Mouse (Mus musculus) hindbrain, embryonic 14.5 days (tissue): ENCODE measurements at regions not wholly inside any gene's neighbourhood (a gene's known extent, or its start where the extent isn't known, plus 50 kb on each side); places are given as distances from the start of the nearest gene placed in this dataset.

ENCODE experiments used
- ATAC-seq: fragments of 200-750 bp; cut with Nextera tagmentation; 2 replicates; pipeline ENCODE4 v1.8.0; 2017; ENCODE audit warnings: moderate number of reproducible peaks, mild to moderate bottlenecking, moderate TSS enrichment, moderate library complexity; ENCODE audit not compliant: low FRiP score
- DNase-seq: peaks from one replicate; pipeline ENCODE4 v3.0.0-alpha.2; 2015; ENCODE audit warnings: low spot score
- H3K27ac ChIP-seq: fragments of 300-500 bp; sonication (generic); 2 replicates; pipeline ENCODE4 v1.5.1; 2014; ENCODE audit warnings: mild to moderate bottlenecking, moderate library complexity
- H3K27me3 ChIP-seq: fragments of 300-500 bp; sonication (generic); 2 replicates; pipeline ENCODE4 v1.6.1; 2014; ENCODE audit warnings: mild to moderate bottlenecking, low read length, mixed read lengths; ENCODE audit not compliant: control insufficient read depth, insufficient read depth
- H3K36me3 ChIP-seq: fragments of 300-500 bp; sonication (generic); replicated peaks from 2 replicates; pipeline ENCODE4 v1.6.1; 2014; ENCODE audit not compliant: control insufficient read depth, insufficient read depth
- H3K4me1 ChIP-seq: fragments of 300-500 bp; sonication (generic); replicated peaks from 2 replicates; pipeline ENCODE4 v1.6.1; 2014; ENCODE audit warnings: antibody characterized with exemption, low read length, mixed read lengths; ENCODE audit not compliant: control insufficient read depth, insufficient read depth
- H3K4me2 ChIP-seq: fragments of 300-500 bp; sonication (generic); replicated peaks from 2 replicates; pipeline ENCODE4 v1.6.1; 2014; ENCODE audit warnings: mild to moderate bottlenecking, moderate library complexity
- H3K4me3 ChIP-seq: fragments of 300-500 bp; sonication (generic); replicated peaks from 2 replicates; pipeline ENCODE4 v1.5.1; 2014; ENCODE audit warnings: mild to moderate bottlenecking, low read length
- H3K9ac ChIP-seq: fragments of 300-500 bp; sonication (generic); 2 replicates; pipeline ENCODE4 v1.6.1; 2014
- H3K9me3 ChIP-seq: fragments of 300-500 bp; sonication (generic); 2 replicates; pipeline ENCODE4 v1.6.1; 2016; ENCODE audit warnings: low read length; ENCODE audit not compliant: control insufficient read depth
- WGBS: fragments of 180-500 bp; shearing (Covaris S2); extraction: QIAGEN DNeasy Blood & Tissue Kit; methylation state at CpG from one replicate; pipeline ENCODE4 v1.1.7; 2014; 5-methylcytosine and 5-hydroxymethylcytosine counted together

- ATAC-seq (peak; percentile 38; the same call in 1 of the 2 replicates), DNase-seq (no peak)
- Histone ChIP-seq H3K27me3 (no peaks in the 10 kb centered on the region), H3K36me3 (no peaks in the 10 kb centered on the region), H3K4me3 (no peak overlapping the region), H3K9me3 (no peaks in the 10 kb centered on the region), H3K27ac (no peak overlapping the region), H3K4me2 (0 out of 2 replicates have a peak overlapping the region, but pooled peaks have one; percentile 7), H3K4me1 (no peaks in the 10 kb centered on the region), H3K9ac (no peak overlapping the region)
- 61% methylated on average over 10 of the region's 10 CpGs for WGBS
Observed at GRCm38 (mm10) chr16:50841205-50841604, 250.3 kb upstream of the Ccdc54 start.

DNA sequence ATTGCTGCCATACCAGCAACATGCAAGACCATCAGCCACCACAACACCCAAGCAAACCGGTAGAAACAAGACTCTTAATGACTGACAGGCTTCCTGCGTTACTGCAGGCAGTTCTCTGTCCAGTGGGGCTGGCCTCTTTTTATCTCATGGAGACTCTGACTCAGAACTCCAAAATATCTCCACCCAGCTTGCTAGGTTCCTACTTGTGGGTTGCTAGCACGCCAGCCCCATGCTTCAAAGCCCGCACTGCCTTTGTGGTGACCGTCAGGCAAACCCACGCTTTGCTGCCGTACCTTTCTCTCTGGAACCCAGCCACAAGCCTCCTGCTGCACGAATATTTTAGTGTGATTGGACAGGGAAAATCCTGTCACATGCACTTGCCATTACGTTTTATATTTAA lies 248.7 kb upstream of the Ccdc54 start:
- no peak for DNase-seq
- WGBS, result 66% methylated on average over 9 of the region's 9 CpGs

DNA sequence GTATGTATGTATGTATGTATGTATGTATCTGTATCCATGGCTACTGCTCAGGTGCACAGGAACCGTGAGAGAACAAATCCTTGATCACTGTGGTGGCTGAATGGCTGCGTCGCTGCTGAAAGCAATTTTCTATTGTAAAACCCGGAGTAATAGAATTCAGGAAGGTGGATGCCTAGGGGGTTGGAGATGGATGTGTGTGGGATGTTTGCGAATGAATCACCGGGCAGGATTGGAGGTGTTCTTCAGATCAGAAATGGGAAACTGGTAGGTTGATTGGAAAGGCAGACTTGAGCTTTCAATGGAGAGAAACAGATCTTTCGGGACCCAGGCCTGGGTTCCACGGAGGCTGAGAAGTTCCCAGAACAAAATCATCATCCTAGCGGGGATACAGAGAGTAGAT lies 246.5 kb upstream of the Ccdc54 start:
- Histone ChIP-seq H3K36me3 (no peaks in the 10 kb centered on the region), H3K9ac (no peak overlapping the region), H3K4me2 (no peak overlapping the region), H3K4me1 (no peaks in the 10 kb centered on the region), H3K27ac (no peak overlapping the region), H3K27me3 (no peaks in the 10 kb centered on the region), H3K4me3 (no peak overlapping the region), H3K9me3 (no peaks in the 10 kb centered on the region)
- DNase-seq, result no peak
- WGBS, result 78% methylated on average over 9 of the region's 9 CpGs
- no peak for ATAC-seq

More for the DNA sequence above, 248.7 kb upstream of the Ccdc54 start:
- Histone ChIP-seq H3K36me3 (no peaks in the 10 kb centered on the region), H3K4me3 (no peak overlapping the region), H3K4me2 (no peak overlapping the region), H3K27me3 (no peaks in the 10 kb centered on the region), H3K9ac (no peak overlapping the region), H3K27ac (no peak overlapping the region), H3K9me3 (no peaks in the 10 kb centered on the region), H3K4me1 (no peaks in the 10 kb centered on the region)
- no peak for ATAC-seq

GRCm38 (mm10) chr16:50836457-50836856 lies 245.5 kb upstream of the Ccdc54 start:
- Histone ChIP-seq H3K4me3 (no peak overlapping the region), H3K36me3 (no peaks in the 10 kb centered on the region), H3K4me2 (no peak overlapping the region), H3K27me3 (no peaks in the 10 kb centered on the region), H3K27ac (no peak overlapping the region), H3K4me1 (no peaks in the 10 kb centered on the region), H3K9ac (no peak overlapping the region), H3K9me3 (no peaks in the 10 kb centered on the region)
- 73% methylated on average over 4 of the region's 4 CpGs for WGBS
- ATAC-seq (no peak), DNase-seq (no peak)

DNA sequence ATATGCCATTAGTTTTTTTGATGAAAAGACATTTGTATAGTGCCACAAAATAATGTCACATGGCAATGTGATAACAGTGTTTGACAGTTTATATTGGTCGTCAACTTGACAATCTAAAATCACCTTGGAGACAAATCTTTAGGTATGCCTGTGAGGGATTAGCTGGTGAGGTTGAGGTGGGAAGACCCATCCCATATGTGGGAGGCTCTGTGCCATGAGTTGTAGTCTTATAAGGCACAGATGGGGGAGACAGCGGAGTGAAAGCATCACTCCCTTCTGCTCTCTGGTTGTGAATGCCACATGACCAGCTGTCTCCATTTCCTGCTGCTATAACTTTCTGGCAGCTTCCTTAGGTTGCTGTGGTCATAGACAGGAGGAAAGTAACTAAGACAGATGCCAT lies 242.4 kb upstream of the Ccdc54 start:
- Histone ChIP-seq H3K4me3 (no peak overlapping the region), H3K27ac (no peak overlapping the region), H3K4me2 (no peak overlapping the region), H3K36me3 (no peaks in the 10 kb centered on the region), H3K27me3 (no peaks in the 10 kb centered on the region), H3K9ac (no peak overlapping the region), H3K4me1 (no peaks in the 10 kb centered on the region), H3K9me3 (no peaks in the 10 kb centered on the region)
- DNase-seq (no peak), ATAC-seq (no peak)
- 94% methylated on average over 2 of the region's 2 CpGs for WGBS

DNA sequence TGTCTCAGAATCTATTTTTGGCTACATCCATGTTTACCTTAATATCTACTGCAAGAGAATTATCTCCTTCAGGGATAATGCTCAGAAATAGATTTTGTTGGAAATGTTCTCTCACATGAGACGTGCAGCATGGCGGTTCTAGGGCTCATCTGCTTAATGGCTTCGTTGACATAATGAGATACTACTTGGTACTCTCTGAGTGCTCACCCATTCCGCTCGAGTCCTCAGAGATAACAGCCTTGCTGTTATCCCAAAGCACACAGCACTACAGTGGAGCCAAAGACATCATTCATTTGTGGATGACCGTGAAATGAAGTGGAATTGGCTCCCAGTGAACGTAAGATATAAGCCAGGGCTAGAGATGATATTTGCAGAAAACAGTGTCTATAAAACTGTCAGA lies 231.4 kb upstream of the Ccdc54 start:
- H3K4me3 ChIP-seq, result no peak overlapping the region
- no peaks in the 10 kb centered on the region for H3K9me3 ChIP-seq
- DNase-seq (no peak), ATAC-seq (no peak)
- H3K4me2 ChIP-seq, result no peak overlapping the region
- no peaks in the 10 kb centered on the region for H3K27me3 ChIP-seq
- H3K9ac ChIP-seq, result no peak overlapping the region
- no peaks in the 10 kb centered on the region for H3K4me1 ChIP-seq
- no peaks in the 10 kb centered on the region for H3K36me3 ChIP-seq
- WGBS, result 58% methylated on average over 7 of the region's 7 CpGs
- H3K27ac ChIP-seq, result no peak overlapping the region

- WGBS, result 76% methylated on average over 4 of the region's 4 CpGs
- no peak overlapping the region for H3K4me2 ChIP-seq
- DNase-seq (no peak), ATAC-seq (no peak)
- H3K9ac ChIP-seq, result no peak overlapping the region
- no peak overlapping the region for H3K4me3 ChIP-seq
- H3K9me3 ChIP-seq, result no peaks in the 10 kb centered on the region
- no peak overlapping the region for H3K27ac ChIP-seq
- H3K36me3 ChIP-seq, result no peaks in the 10 kb centered on the region
- H3K4me1 ChIP-seq, result no peaks in the 10 kb centered on the region
- no peaks in the 10 kb centered on the region for H3K27me3 ChIP-seq
Observed at GRCm38 (mm10) chr16:50814626-50815025, 223.7 kb upstream of the Ccdc54 start.

DNA sequence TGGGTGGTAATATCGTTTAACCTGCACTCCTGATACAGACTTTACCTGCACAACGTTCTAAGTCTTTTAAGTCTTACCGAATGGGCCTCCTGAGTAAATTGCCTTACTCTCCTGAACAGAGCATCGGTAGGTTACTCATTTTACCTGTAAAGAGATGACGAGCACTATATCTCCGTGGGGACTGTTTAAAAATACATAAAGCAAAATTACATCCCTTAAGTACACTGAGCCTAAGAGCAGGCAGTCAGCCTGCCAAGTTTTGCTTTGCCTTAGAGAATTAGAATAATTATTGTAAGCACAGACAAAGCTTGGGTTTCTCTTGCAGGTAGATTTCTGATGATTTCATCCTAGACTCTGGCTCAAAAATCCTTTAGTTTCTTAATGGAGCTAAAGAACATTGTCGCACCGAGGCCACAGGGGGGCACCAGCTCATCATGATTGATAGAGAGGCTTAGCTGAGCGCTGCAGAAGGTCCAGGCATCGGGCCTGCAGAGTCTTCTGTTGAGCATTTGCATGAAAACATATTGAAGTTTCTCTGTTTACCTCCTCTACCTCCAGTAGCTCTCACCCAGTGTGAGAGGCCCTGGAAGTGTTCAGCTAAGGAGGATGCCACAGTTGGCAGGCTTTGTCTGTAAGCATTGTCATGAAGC lies 208.3 kb upstream of the Ccdc54 start:
- H3K4me1 ChIP-seq, result no peaks in the 10 kb centered on the region
- no peaks in the 10 kb centered on the region for H3K36me3 ChIP-seq
- ATAC-seq (peak; percentile 86), DNase-seq (peak; percentile 82)
- 50% methylated on average over 10 of the region's 10 CpGs for WGBS
- H3K27me3 ChIP-seq, result no peaks in the 10 kb centered on the region
- H3K9ac ChIP-seq, result no peak overlapping the region
- no peak overlapping the region for H3K4me3 ChIP-seq
- H3K9me3 ChIP-seq, result no peaks in the 10 kb centered on the region
- no peak overlapping the region for H3K27ac ChIP-seq
- no peak overlapping the region for H3K4me2 ChIP-seq

- 80% methylated on average over 6 of the region's 6 CpGs for WGBS
- no peak overlapping the region for H3K4me3 ChIP-seq
- H3K9ac ChIP-seq, result no peak overlapping the region
- no peak for DNase-seq
- no peak for ATAC-seq
- H3K4me2 ChIP-seq, result no peak overlapping the region
- H3K4me1 ChIP-seq, result no peaks in the 10 kb centered on the region
- no peaks in the 10 kb centered on the region for H3K36me3 ChIP-seq
- H3K9me3 ChIP-seq, result no peaks in the 10 kb centered on the region
- H3K27me3 ChIP-seq, result no peaks in the 10 kb centered on the region
- no peak overlapping the region for H3K27ac ChIP-seq
Observed at GRCm38 (mm10) chr16:50798095-50798494, 207.1 kb upstream of the Ccdc54 start.

GRCm38 (mm10) chr16:50792960-50793359 lies 202.0 kb upstream of the Ccdc54 start:
- no peak for DNase-seq
- H3K36me3 ChIP-seq, result no peaks in the 10 kb centered on the region
- H3K27ac ChIP-seq, result no peak overlapping the region
- H3K4me2 ChIP-seq, result no peak overlapping the region
- H3K9ac ChIP-seq, result no peak overlapping the region
- no peaks in the 10 kb centered on the region for H3K4me1 ChIP-seq
- 91% methylated on average over 2 of the region's 2 CpGs for WGBS
- ATAC-seq, result no peak
- no peaks in the 10 kb centered on the region for H3K27me3 ChIP-seq
- no peaks in the 10 kb centered on the region for H3K9me3 ChIP-seq
- no peak overlapping the region for H3K4me3 ChIP-seq
